Mouse (Mus musculus) ovary, postnatal 36 days (tissue): ENCODE measurements around the gene Elmod3.
A peak's percentile ranks its signal among the peaks of the same experiment; 100 is the strongest.

Source experiments
- DNase-seq: peaks from one replicate; pipeline ENCODE4 v3.0.0; 2022; ENCODE audit warnings: low spot score, mixed read lengths

Elmod3 gene

GRCm38 (mm10) chr6:72570644-72571397, 27.4 kb downstream of the Elmod3 start:
- no peak for DNase-seq

- DNase-seq = no peak
These were observed 29.5 kb downstream of the Elmod3 start for GRCm38 (mm10) chr6:72568736-72569135.

- no peak for DNase-seq
These were observed 30.7 kb downstream of the Elmod3 start for GRCm38 (mm10) chr6:72567508-72567907.

GRCm38 (mm10) chr6:72566044-72566443, 32.2 kb downstream of the Elmod3 start:
- DNase-seq = peak; percentile 78

- no peak for DNase-seq
These were observed 32.7 kb downstream of the Elmod3 start for GRCm38 (mm10) chr6:72565506-72565905.

- DNase-seq = no peak
These were observed 35.3 kb downstream of the Elmod3 start for GRCm38 (mm10) chr6:72562894-72563293.

GRCm38 (mm10) chr6:72562486-72562885, 35.7 kb downstream of the Elmod3 start:
- DNase-seq = no peak

- DNase-seq = no peak
These were observed 37.4 kb downstream of the Elmod3 start for GRCm38 (mm10) chr6:72560801-72561200.

- no peak for DNase-seq
These were observed 45.2 kb downstream of the Elmod3 start for GRCm38 (mm10) chr6:72553079-72553412.

- peak; percentile 60 for DNase-seq
These were observed 45.8 kb downstream of the Elmod3 start for GRCm38 (mm10) chr6:72552171-72553078.

- DNase-seq = no peak
These were observed 47.6 kb downstream of the Elmod3 start for GRCm38 (mm10) chr6:72550503-72551100.

- no peak for DNase-seq
These were observed 48.2 kb downstream of the Elmod3 start for GRCm38 (mm10) chr6:72550025-72550424.

GRCm38 (mm10) chr6:72549041-72549580, 49.1 kb downstream of the Elmod3 start:
- no peak for DNase-seq

GRCm38 (mm10) chr6:72547862-72548261, 50.4 kb downstream of the Elmod3 start:
- DNase-seq = no peak

- no peak for DNase-seq
These were observed 51.1 kb downstream of the Elmod3 start for GRCm38 (mm10) chr6:72547121-72547520.

- no peak for DNase-seq
These were observed 52.8 kb downstream of the Elmod3 start for GRCm38 (mm10) chr6:72545377-72545776.

GRCm38 (mm10) chr6:72544283-72544987, 53.8 kb downstream of the Elmod3 start, which contains the start of gene Capg:
Gene Capg (plus strand): TSS chr6:72544391.
- DNase-seq = peak; percentile 59

- no peak for DNase-seq
These were observed 54.9 kb downstream of the Elmod3 start for GRCm38 (mm10) chr6:72543265-72543850.

- DNase-seq = peak; percentile 79
These were observed 59.6 kb downstream of the Elmod3 start for GRCm38 (mm10) chr6:72538562-72539031.

GRCm38 (mm10) chr6:72537998-72538500, 60.2 kb downstream of the Elmod3 start:
- no peak for DNase-seq

- DNase-seq = peak; percentile 79
These were observed 63.0 kb downstream of the Elmod3 start for GRCm38 (mm10) chr6:72535165-72535564.
